Mouse (Mus musculus) heart, embryonic 16.5 days (tissue): ENCODE data around the gene Mef2b. TPM values are rescaled to one million over a fixed set of nuclear protein-coding genes. Genes with fewer than 3 reads are reported as not detected.
"Not testable (repeated sequence)": the region's sequence is repeated elsewhere in the genome, so short reads cannot be mapped to it uniquely, and the experiment has no call there.

Experiments
- ATAC-seq: fragments of 200-750 bp; cut with Nextera tagmentation; replicated peaks from 2 replicates; pipeline ENCODE4 v1.8.0; 2017; ENCODE audit warnings: moderate number of reproducible peaks; ENCODE audit not compliant: insufficient read depth, low FRiP score; ENCODE audit errors: extremely low read depth
- H3K27ac ChIP-seq: fragments of 300-500 bp; sonication (generic); 2 replicates; pipeline ENCODE4 v1.5.1; 2014; ENCODE audit warnings: mild to moderate bottlenecking, low read length, control low read depth, moderate library complexity
- H3K27me3 ChIP-seq: fragments of 300-500 bp; sonication (generic); 2 replicates; pipeline ENCODE4 v1.6.1; 2014; ENCODE audit warnings: low read length, mixed read lengths; ENCODE audit not compliant: control insufficient read depth, insufficient read depth
- H3K36me3 ChIP-seq: fragments of 300-500 bp; sonication (generic); 2 replicates; pipeline ENCODE4 v1.6.1; 2014; ENCODE audit not compliant: control insufficient read depth, insufficient read depth
- H3K4me1 ChIP-seq: fragments of 300-500 bp; sonication (generic); 2 replicates; pipeline ENCODE4 v1.6.1; 2014; ENCODE audit warnings: low read length, mixed read lengths; ENCODE audit not compliant: control insufficient read depth, insufficient read depth
- H3K4me2 ChIP-seq: fragments of 300-500 bp; sonication (generic); 2 replicates; pipeline ENCODE4 v1.6.1; 2014; ENCODE audit warnings: low read depth, mild to moderate bottlenecking, control low read depth, low read length
- H3K4me3 ChIP-seq: fragments of 300-500 bp; sonication (generic); 2 replicates; pipeline ENCODE4 v1.5.1; 2014; ENCODE audit warnings: mild to moderate bottlenecking, control low read depth, low read length
- H3K9ac ChIP-seq: fragments of 300-500 bp; sonication (generic); 2 replicates; pipeline ENCODE4 v1.6.1; 2014; ENCODE audit warnings: low read length, control low read depth
- H3K9me3 ChIP-seq: fragments of 300-500 bp; sonication (generic); replicated peaks from 2 replicates; pipeline ENCODE4 v1.6.1; 2016; ENCODE audit warnings: low read length; ENCODE audit not compliant: control insufficient read depth
- WGBS: fragments of 180-500 bp; shearing (Covaris S2); extraction: QIAGEN DNeasy Blood & Tissue Kit; methylation state at CpG from one replicate; pipeline ENCODE4 v1.1.7; 2014; 5-methylcytosine and 5-hydroxymethylcytosine counted together
- microRNA-seq: library from miRNA; unstranded; fragments of <30 nt; microRNA quantifications from one replicate; pipeline ENCODE4, GENCODE M21; 2017
- polyA plus RNA-seq: library from polyadenylated mRNA; unstranded; fragments of >200 nt; fragmentation: Nextera tagmentation; extraction: Ambion mirVana; gene quantifications from 2 replicates; pipeline ENCODE4 v1.2.1, GENCODE M21; 2015

The Mef2b gene
- polyA plus RNA-seq, 1 experiment from 2014 or later = 1.1 TPM

GRCm38 (mm10) chr8:70215092-70215491, 75.6 kb downstream of the Mef2b start:
- Histone ChIP-seq H3K4me1 (peaks cover 22% of the 10 kb centered on the region), H3K27ac (no peak overlapping the region), H3K4me3 (no peak overlapping the region), H3K4me2 (no peak overlapping the region), H3K36me3 (no peaks in the 10 kb centered on the region), H3K27me3 (no peaks in the 10 kb centered on the region), H3K9ac (no peak overlapping the region), H3K9me3 (no peaks in the 10 kb centered on the region)
- WGBS = 56% methylated on average over 5 of the region's 5 CpGs
- no peak for ATAC-seq

- not testable (repeated sequence) for H3K27me3 ChIP-seq, H3K9me3 ChIP-seq, H3K4me3 ChIP-seq, ATAC-seq, H3K4me2 ChIP-seq, H3K27ac ChIP-seq, H3K36me3 ChIP-seq, H3K9ac ChIP-seq
- WGBS = 72% methylated on average over 3 of the region's 3 CpGs
- H3K4me1 ChIP-seq = peaks cover 21% of the 10 kb centered on the region
Observed at GRCm38 (mm10) chr8:70216161-70216560, 76.7 kb downstream of the Mef2b start.

- H3K9ac ChIP-seq = no peak overlapping the region
- ATAC-seq = no peak
- 36% methylated on average over 1 of the region's 1 CpGs for WGBS
- no peak overlapping the region for H3K4me3 ChIP-seq
- peaks cover 21% of the 10 kb centered on the region for H3K4me1 ChIP-seq
- H3K9me3 ChIP-seq = no peaks in the 10 kb centered on the region
- no peaks in the 10 kb centered on the region for H3K27me3 ChIP-seq
- no peaks in the 10 kb centered on the region for H3K36me3 ChIP-seq
- peak overlapping the region; percentile 27; the same call in 1 of the 2 replicates for H3K27ac ChIP-seq
- H3K4me2 ChIP-seq = no peak overlapping the region
Observed at GRCm38 (mm10) chr8:70216566-70216965, 77.1 kb downstream of the Mef2b start.

Small RNAs within 50 kb of the gene (microRNA-seq; reads per million reads assigned to microRNA genes)
- not detected for gene Mir7066

Other genes starting within 250 kb of the Mef2b start
- gene Tssk6, start 237.5 kb upstream of the Mef2b start, polyA plus RNA-seq = 1.1 and 2.0 TPM in 2 replicates
- 372 and 379 TPM in 2 replicates for gene Ndufa13, start 237.2 kb upstream of the Mef2b start, polyA plus RNA-seq
- 8.2 and 8.7 TPM in 2 replicates for gene Yjefn3, start 237.0 kb upstream of the Mef2b start, polyA plus RNA-seq
- gene Gatad2a, start 143.3 kb upstream of the Mef2b start, polyA plus RNA-seq = 26.2 and 26.8 TPM in 2 replicates
- 38.4 and 42.9 TPM in 2 replicates for gene Mau2, start 97.0 kb upstream of the Mef2b start, polyA plus RNA-seq
- gene Sugp1, start 96.9 kb upstream of the Mef2b start, polyA plus RNA-seq = 30.0 and 30.4 TPM in 2 replicates
- gene Tm6sf2, start 66.8 kb upstream of the Mef2b start, polyA plus RNA-seq = 0.96 and 1.4 TPM in 2 replicates
- gene Hapln4, start 56.3 kb upstream of the Mef2b start, polyA plus RNA-seq = 0.04 TPM in 1 of 2 replicates, not detected in the other
- 0.13 and 0.22 TPM in 2 replicates for gene Ncan, start 18.8 kb upstream of the Mef2b start, polyA plus RNA-seq
- gene Nr2c2ap, start 8.4 kb upstream of the Mef2b start, polyA plus RNA-seq = 35.7 and 37.8 TPM in 2 replicates
- gene Rfxank, start 557 bp upstream of the Mef2b start, polyA plus RNA-seq = 18.9 and 21.0 TPM in 2 replicates
- gene Borcs8, start 212 bp upstream of the Mef2b start, polyA plus RNA-seq = 38.0 and 40.1 TPM in 2 replicates
- 88.9 and 103 TPM in 2 replicates for gene Tmem161a, start 32.6 kb downstream of the Mef2b start, polyA plus RNA-seq
- gene Slc25a42, start 72.6 kb downstream of the Mef2b start, polyA plus RNA-seq = 11.7 and 13.7 TPM in 2 replicates
- gene Sugp2, start 94.5 kb downstream of the Mef2b start, polyA plus RNA-seq = 25.7 and 28.1 TPM in 2 replicates
- 19.6 and 22.1 TPM in 2 replicates for gene Armc6, start 94.8 kb downstream of the Mef2b start, polyA plus RNA-seq
- 26.6 and 30.2 TPM in 2 replicates for gene Homer3, start 143.1 kb downstream of the Mef2b start, polyA plus RNA-seq
- gene Ddx49, start 162.8 kb downstream of the Mef2b start, polyA plus RNA-seq = 34.1 and 34.2 TPM in 2 replicates
- 326 and 334 TPM in 2 replicates for gene Cope, start 162.8 kb downstream of the Mef2b start, polyA plus RNA-seq
- 1.3 TPM in 2 replicates for gene Cers1, start 176.1 kb downstream of the Mef2b start, polyA plus RNA-seq
- 0.45 and 1.4 TPM in 2 replicates for gene Gdf1, start 190.1 kb downstream of the Mef2b start, polyA plus RNA-seq
- 7.9 and 9.7 TPM in 2 replicates for gene Upf1, start 213.6 kb downstream of the Mef2b start, polyA plus RNA-seq
- 3.0 and 4.3 TPM in 2 replicates for gene Comp, start 233.8 kb downstream of the Mef2b start, polyA plus RNA-seq